In the genomic region with DNA sequence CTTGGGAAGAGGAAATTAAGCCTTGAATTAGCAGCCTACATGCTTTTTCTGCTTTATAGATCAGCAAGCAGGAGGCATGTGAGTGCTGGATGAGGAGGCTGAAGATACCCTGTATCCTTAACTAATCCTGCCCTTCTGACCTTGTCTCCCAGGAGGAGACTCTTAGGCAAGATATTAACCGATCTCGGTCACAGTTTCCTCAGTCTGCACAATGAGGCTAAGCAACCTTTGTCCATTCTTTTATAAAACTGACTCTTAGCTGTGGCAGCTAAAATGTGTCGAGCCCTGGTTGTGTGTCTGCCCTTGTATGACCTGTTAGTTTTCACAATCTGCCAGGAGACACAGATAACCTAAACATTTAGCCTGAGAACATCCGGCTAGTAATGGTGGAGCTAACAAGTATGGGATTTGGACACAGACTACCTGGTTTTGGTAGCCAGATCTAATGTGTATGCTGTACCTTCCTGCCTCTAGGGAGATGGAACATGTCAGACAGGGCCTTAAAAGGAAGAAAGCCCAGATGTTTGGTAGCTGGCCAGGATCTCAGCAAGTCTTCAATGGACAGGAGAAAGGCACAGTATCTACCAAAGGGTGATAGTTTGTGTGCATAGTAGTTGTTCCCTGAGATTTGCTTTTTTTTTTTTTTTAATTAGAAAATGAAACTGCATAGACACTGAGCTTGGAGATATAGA, we compare ENCODE assay signal across 19 mouse cellular contexts.
DNase-seq lines count a peak whose midpoint lies in the region; ATAC-seq and TF ChIP-seq lines count a peak whose summit lies in the region.
"Had no signal": no experiment of that assay in that cellular context is flagged by ENCODE, and none has a peak within 500 bp of the region (broad histone marks: within the 10 kb centered on the region; RNA-seq: fewer than 3 reads in every experiment).

No protein-coding gene starts in this region.

- H3K9ac ChIP-seq in heart, postnatal 0 days (replicated peaks; ENCODE audit: low read depth, low read length): no peak overlapping the region
- H3K9ac ChIP-seq in heart, adult 2 months (ENCODE audit: low read depth, low read length): no peak overlapping the region
- H3K9ac ChIP-seq in embryonic facial prominence, embryonic 14.5 days (ENCODE audit: low read depth, low read length): no peak overlapping the region
- H3K9ac ChIP-seq in forebrain, embryonic 11.5 days (ENCODE audit: low read length): no peak overlapping the region
- H3K9ac ChIP-seq: hindbrain, embryonic 15.5 days; intestine, embryonic 15.5 days; liver, embryonic 12.5 days; lung, embryonic 14.5 days; midbrain, embryonic 15.5 days; neural tube, embryonic 15.5 days had no signal

- no peaks in the 10 kb centered on the region for H3K79me2 ChIP-seq in heart, adult 2 months (replicated peaks; ENCODE audit: control insufficient read depth, insufficient read depth, low read length)

- no peak for DNase-seq in heart, postnatal 0 days (ENCODE audit: low spot score)
- DNase-seq in heart, adult 2 months: no peak
- peak; percentile 51 for DNase-seq in 3T3-L1 (ENCODE audit: low read depth, low spot score)
- DNase-seq in embryonic facial prominence, embryonic 14.5 days (ENCODE audit: low spot score): no peak
- DNase-seq in kidney, postnatal 36 days: peak; percentile 40 to 71
- no peak for DNase-seq in B cell, adult 2 months
- no peak for DNase-seq in forebrain, embryonic 11.5 days (ENCODE audit: low spot score)
- DNase-seq: adrenal gland, adult 8-10 months; right cerebral cortex, postnatal 14 days; thymus, adult 2 months had no signal

- TF ChIP-seq CTCF in heart, postnatal 0 days (IDR thresholded peaks at IDR 0.05; ENCODE audit: low read depth): no peak
- TF ChIP-seq CTCF in heart, adult 2 months (IDR thresholded peaks at IDR 0.05): no peak

- H3K27ac ChIP-seq in heart, postnatal 0 days (ENCODE audit: low read depth): peak overlapping the region; percentile 66
- H3K27ac ChIP-seq in heart, adult 2 months: no peak overlapping the region
- H3K27ac ChIP-seq in embryonic facial prominence, embryonic 14.5 days (replicated peaks; ENCODE audit: low read depth, low read length): peak overlapping the region; percentile 31; the same call in 1 of the 2 replicates
- H3K27ac ChIP-seq in forebrain, embryonic 11.5 days (ENCODE audit: low read depth, low read length): no peak overlapping the region
- H3K27ac ChIP-seq: gastrocnemius, adult 2 months; hindbrain, embryonic 15.5 days; intestine, embryonic 15.5 days; liver, embryonic 12.5 days; midbrain, embryonic 15.5 days; neural tube, embryonic 15.5 days had no signal

- no peak for TF ChIP-seq EP300 in heart, postnatal 0 days (IDR thresholded peaks at IDR 0.05; ENCODE audit: low read depth)
- TF ChIP-seq EP300 in heart, adult 2 months (IDR thresholded peaks at IDR 0.05; ENCODE audit: insufficient read depth, low read depth, low read length): no peak

- no peaks in the 10 kb centered on the region for H3K9me3 ChIP-seq in heart, postnatal 0 days (replicated peaks; ENCODE audit: control insufficient read depth, low read length)
- 0 out of 2 replicates have a peak, but pooled peaks cover 4% of the 10 kb centered on the region for H3K9me3 ChIP-seq in embryonic facial prominence, embryonic 14.5 days (ENCODE audit: control insufficient read depth, low read length)
- no peaks in the 10 kb centered on the region for H3K9me3 ChIP-seq in forebrain, embryonic 11.5 days (ENCODE audit: control insufficient read depth, low read length)
- H3K9me3 ChIP-seq: hindbrain, embryonic 15.5 days; intestine, embryonic 15.5 days; liver, embryonic 12.5 days; midbrain, embryonic 15.5 days; neural tube, embryonic 15.5 days had no signal

- H3K27me3 ChIP-seq in heart, postnatal 0 days (ENCODE audit: control insufficient read depth, insufficient read depth, low read length): no peaks in the 10 kb centered on the region
- H3K27me3 ChIP-seq in heart, adult 2 months (ENCODE audit: control insufficient read depth, insufficient read depth, low read length): no peaks in the 10 kb centered on the region
- no peaks in the 10 kb centered on the region for H3K27me3 ChIP-seq in embryonic facial prominence, embryonic 14.5 days (replicated peaks; ENCODE audit: control insufficient read depth, insufficient read depth, low read length)
- H3K27me3 ChIP-seq in forebrain, embryonic 11.5 days (ENCODE audit: control insufficient read depth, insufficient read depth, low read length): no peaks in the 10 kb centered on the region
- H3K27me3 ChIP-seq: hindbrain, embryonic 15.5 days; intestine, embryonic 15.5 days; liver, embryonic 12.5 days; midbrain, embryonic 15.5 days; neural tube, embryonic 15.5 days; Patski had no signal

- no peaks in the 10 kb centered on the region for H3K36me3 ChIP-seq in heart, postnatal 0 days (replicated peaks; ENCODE audit: control insufficient read depth, insufficient read depth, low read length)
- H3K36me3 ChIP-seq in heart, adult 2 months (ENCODE audit: control insufficient read depth, insufficient read depth, low read length): peaks cover 6% of the 10 kb centered on the region
- H3K36me3 ChIP-seq in embryonic facial prominence, embryonic 14.5 days (ENCODE audit: control insufficient read depth, insufficient read depth, low read length): no peaks in the 10 kb centered on the region
- H3K36me3 ChIP-seq in forebrain, embryonic 11.5 days (ENCODE audit: control insufficient read depth, insufficient read depth, low read length): no peaks in the 10 kb centered on the region
- H3K36me3 ChIP-seq: hindbrain, embryonic 15.5 days; intestine, embryonic 15.5 days; liver, embryonic 12.5 days; midbrain, embryonic 15.5 days; neural tube, embryonic 15.5 days had no signal

- ATAC-seq in heart, postnatal 0 days (ENCODE audit: insufficient read depth, low read depth): no peak
- ATAC-seq in embryonic facial prominence, embryonic 14.5 days (ENCODE audit: low read depth): no peak
- no peak for ATAC-seq in forebrain, embryonic 11.5 days (replicated peaks; ENCODE audit: low FRiP score)
- ATAC-seq: CD4-positive, CD25-positive, alpha-beta regulatory T cell, adult 4 months; intestine, embryonic 15.5 days; liver, embryonic 12.5 days; Patski had no signal

- intact Hi-C loops in heart, adult 2 months (cut with DNase I): no loop called here

- no peak overlapping the region for H3K4me2 ChIP-seq in heart, postnatal 0 days (ENCODE audit: low read depth, low read length)
- no peak overlapping the region for H3K4me2 ChIP-seq in embryonic facial prominence, embryonic 14.5 days (ENCODE audit: low read depth, low read length)
- no peak overlapping the region for H3K4me2 ChIP-seq in forebrain, embryonic 11.5 days (ENCODE audit: low read depth, low read length, severe bottlenecking)
- H3K4me2 ChIP-seq: hindbrain, embryonic 15.5 days; intestine, embryonic 15.5 days; liver, embryonic 12.5 days; lung, embryonic 14.5 days; midbrain, embryonic 15.5 days; neural tube, embryonic 15.5 days had no signal

- TF ChIP-seq POLR2A in heart, adult 2 months (IDR thresholded peaks at IDR 0.05; ENCODE audit: insufficient read depth, low read depth, low read length): no peak

- no peak overlapping the region for H3K4me3 ChIP-seq in heart, postnatal 0 days (ENCODE audit: low read depth, low read length)
- no peak overlapping the region for H3K4me3 ChIP-seq in heart, adult 2 months
- H3K4me3 ChIP-seq in embryonic facial prominence, embryonic 14.5 days (ENCODE audit: low read depth, low read length): no peak overlapping the region
- H3K4me3 ChIP-seq in forebrain, embryonic 11.5 days (ENCODE audit: low read depth, low read length): no peak overlapping the region
- H3K4me3 ChIP-seq: gastrocnemius, adult 2 months; hindbrain, embryonic 15.5 days; intestine, embryonic 15.5 days; liver, embryonic 12.5 days; midbrain, embryonic 15.5 days; neural tube, embryonic 15.5 days had no signal

- H3K4me1 ChIP-seq in heart, postnatal 0 days (ENCODE audit: control insufficient read depth, insufficient read depth): peaks cover 49% of the 10 kb centered on the region
- H3K4me1 ChIP-seq in heart, adult 2 months (ENCODE audit: control insufficient read depth, insufficient read depth, low read length): peaks cover 12% of the 10 kb centered on the region
- peaks cover 29% of the 10 kb centered on the region for H3K4me1 ChIP-seq in embryonic facial prominence, embryonic 14.5 days (ENCODE audit: control insufficient read depth, insufficient read depth, low read length)
- no peaks in the 10 kb centered on the region for H3K4me1 ChIP-seq in forebrain, embryonic 11.5 days (replicated peaks; ENCODE audit: control insufficient read depth, insufficient read depth, low read length)
- H3K4me1 ChIP-seq: liver, embryonic 12.5 days had no signal

- 47% methylated on average over 4 of the region's 4 CpGs for WGBS in heart, postnatal 0 days
- WGBS in heart, adult 2 months: 54% methylated on average over 4 of the region's 4 CpGs
- 58% methylated on average over 4 of the region's 4 CpGs for WGBS in embryonic facial prominence, embryonic 14.5 days
- 72% methylated on average over 4 of the region's 4 CpGs for WGBS in forebrain, embryonic 11.5 days

Comparison
In these comparisons a context has a peak if more than half of its experiments do, and no peak if none do; other contexts are left out.
1. H3K27ac ChIP-seq: peak in heart, postnatal 0 days (single experiment) and embryonic facial prominence, embryonic 14.5 days (single experiment); none in heart, adult 2 months (single experiment) and forebrain, embryonic 11.5 days (single experiment).
2. DNase-seq: peak in 3T3-L1 (single experiment) and kidney, postnatal 36 days (2 of 2); none in heart, postnatal 0 days (single experiment), heart, adult 2 months (0 of 2), embryonic facial prominence, embryonic 14.5 days (single experiment), B cell, adult 2 months (0 of 2) and forebrain, embryonic 11.5 days (single experiment).